Mouse (Mus musculus) liver, embryonic 14.5 days (tissue): ENCODE data around the gene Mecom. TPM values are rescaled to one million over a fixed set of nuclear protein-coding genes. Genes with fewer than 3 reads are reported as not detected.

ENCODE experiments used
- ATAC-seq: fragments of 200-750 bp; cut with Nextera tagmentation; 2 replicates; pipeline ENCODE4 v1.8.0; 2017; ENCODE audit warnings: moderate number of reproducible peaks, mild to moderate bottlenecking, moderate library complexity; ENCODE audit not compliant: insufficient read depth
- DNase-seq, 3 experiments: peaks; one replicate each; pipeline ENCODE4 v3.0.0-alpha.2; 2012 to 2013; ENCODE audit warnings: low read depth in 3 of 3, low spot score in 3 of 3
- H3K27ac ChIP-seq: fragments of 300-500 bp; sonication (generic); 2 replicates; pipeline ENCODE4 v1.5.1; 2014; ENCODE audit warnings: moderate library complexity, mild to moderate bottlenecking, control low read depth, inconsistent platforms
- H3K27me3 ChIP-seq: fragments of 300-500 bp; sonication (generic); 2 replicates; pipeline ENCODE4 v1.6.1; 2014; ENCODE audit warnings: mild to moderate bottlenecking, low read length, moderate library complexity; ENCODE audit not compliant: control insufficient read depth, insufficient read depth
- H3K36me3 ChIP-seq: fragments of 300-500 bp; sonication (generic); replicated peaks from 2 replicates; pipeline ENCODE4 v1.6.1; 2014; ENCODE audit warnings: low read depth; ENCODE audit not compliant: control insufficient read depth, insufficient read depth
- H3K4me1 ChIP-seq, 2 experiments: fragments of 200-500 bp in 1 of 2; fragments of 300-500 bp in 1 of 2; sonication (generic) in 1 of 2; replicated peaks; 2 replicates each; pipeline ENCODE4 v1.6.1; 2012 to 2014; ENCODE audit warnings: antibody characterized with exemption in 1 of 2, inconsistent platforms in 1 of 2, low read length in 1 of 2; ENCODE audit not compliant: control insufficient read depth in 2 of 2, insufficient read depth in 2 of 2
- H3K4me2 ChIP-seq: fragments of 300-500 bp; sonication (generic); 2 replicates; pipeline ENCODE4 v1.6.1; 2014; ENCODE audit warnings: low read depth, mild to moderate bottlenecking, control low read depth, moderate library complexity
- H3K4me3 ChIP-seq, 2 experiments: fragments of 200-500 bp in 1 of 2; fragments of 300-500 bp in 1 of 2; sonication (generic) in 1 of 2; 2 replicates each; pipeline ENCODE4 v1.5.1; 2012 to 2014; ENCODE audit warnings: low read depth in 2 of 2, low read length in 2 of 2, mild to moderate bottlenecking in 2 of 2, control low read depth in 1 of 2, inconsistent platforms in 1 of 2, moderate library complexity in 1 of 2; ENCODE audit not compliant: insufficient read depth in 1 of 2
- H3K9ac ChIP-seq: fragments of 300-500 bp; sonication (generic); replicated peaks from 2 replicates; pipeline ENCODE4 v1.6.1; 2014; ENCODE audit warnings: mild to moderate bottlenecking, control low read depth, moderate library complexity
- H3K9me3 ChIP-seq: fragments of 300-500 bp; sonication (generic); 2 replicates; pipeline ENCODE4 v1.6.1; 2016; ENCODE audit warnings: low read length, mixed read lengths; ENCODE audit not compliant: control insufficient read depth
- CTCF ChIP-seq: IDR thresholded peaks from 2 replicates; pipeline ENCODE4 v1.5.1; 2016; ENCODE audit warnings: antibody characterized with exemption, low read depth, control low read depth
- EP300 ChIP-seq: IDR thresholded peaks from 2 replicates; pipeline ENCODE4 v1.6.1; 2016; ENCODE audit warnings: antibody characterized with exemption, low read depth
- WGBS: fragments of 180-500 bp; shearing (Covaris S2); extraction: QIAGEN DNeasy Blood & Tissue Kit; methylation state at CpG from one replicate; pipeline ENCODE4 v1.1.7; 2014; ENCODE audit not compliant: insufficient replicate concordance; 5-methylcytosine and 5-hydroxymethylcytosine counted together
- polyA plus RNA-seq, 2 experiments: library from polyadenylated mRNA; depleted of rRNA in 1 of 2; stranded (reverse) in 1 of 2; unstranded in 1 of 2; fragments of >200 nt; fragmentation: Nextera tagmentation in 1 of 2; extraction: Ambion mirVana in 1 of 2; gene quantifications; 2 replicates each; pipeline versions ENCODE4 v1.2.1 to v1.2.3; 2012 to 2014

Gene Mecom
- polyA plus RNA-seq, 2 experiments, result 0.67 to 0.75 TPM

GRCm38 (mm10) chr3:30414173-30414572, 133.6 kb downstream of the Mecom start:
- no peak overlapping the region for H3K27ac ChIP-seq
- ATAC-seq (no peak), DNase-seq (no peak)
- no peaks in the 10 kb centered on the region for H3K9me3 ChIP-seq
- H3K9ac ChIP-seq, result no peak overlapping the region
- H3K27me3 ChIP-seq, result no peaks in the 10 kb centered on the region
- no peak overlapping the region for H3K4me3 ChIP-seq
- 58% methylated on average over 6 of the region's 6 CpGs for WGBS
- H3K4me2 ChIP-seq, result no peak overlapping the region
- H3K36me3 ChIP-seq, result no peaks in the 10 kb centered on the region
- H3K4me1 ChIP-seq, result no peaks in the 10 kb centered on the region
- TF ChIP-seq EP300 (no peak), CTCF (no peak)

GRCm38 (mm10) chr3:30410778-30411177, 137.0 kb downstream of the Mecom start:
- ATAC-seq, result no peak
- no peak for DNase-seq
- no peaks in the 10 kb centered on the region for H3K4me1 ChIP-seq
- TF ChIP-seq CTCF, result no peak
- TF ChIP-seq EP300, result no peak
- H3K36me3 ChIP-seq, result no peaks in the 10 kb centered on the region
- 47% methylated on average over 4 of the region's 4 CpGs for WGBS
- H3K9ac ChIP-seq, result no peak overlapping the region
- H3K9me3 ChIP-seq, result no peaks in the 10 kb centered on the region
- no peak overlapping the region for H3K4me2 ChIP-seq
- no peak overlapping the region for H3K27ac ChIP-seq
- H3K27me3 ChIP-seq, result no peaks in the 10 kb centered on the region
- no peak overlapping the region for H3K4me3 ChIP-seq

- Histone ChIP-seq H3K4me3 (no peak overlapping the region), H3K27me3 (no peaks in the 10 kb centered on the region), H3K27ac (no peak overlapping the region), H3K9me3 (no peaks in the 10 kb centered on the region), H3K4me1 (no peaks in the 10 kb centered on the region), H3K36me3 (no peaks in the 10 kb centered on the region), H3K9ac (no peak overlapping the region), H3K4me2 (no peak overlapping the region)
- ATAC-seq (no peak), DNase-seq (no peak)
- 62% methylated on average over 4 of the region's 4 CpGs for WGBS
- no peak for TF ChIP-seq CTCF
- no peak for TF ChIP-seq EP300
These were observed 143.0 kb downstream of the Mecom start for GRCm38 (mm10) chr3:30404821-30405220.

- H3K36me3 ChIP-seq, result no peaks in the 10 kb centered on the region
- no peak overlapping the region for H3K9ac ChIP-seq
- no peak overlapping the region for H3K4me2 ChIP-seq
- no peak for ATAC-seq
- no peak for TF ChIP-seq CTCF
- TF ChIP-seq EP300, result no peak
- no peaks in the 10 kb centered on the region for H3K27me3 ChIP-seq
- WGBS, result 54% methylated on average over 7 of the region's 7 CpGs
- no peak overlapping the region for H3K27ac ChIP-seq
- no peaks in the 10 kb centered on the region for H3K9me3 ChIP-seq
- no peak overlapping the region for H3K4me3 ChIP-seq
- no peak for DNase-seq
- no peaks in the 10 kb centered on the region for H3K4me1 ChIP-seq
These were observed 148.9 kb downstream of the Mecom start for GRCm38 (mm10) chr3:30398911-30399310.

GRCm38 (mm10) chr3:30394911-30395310, 152.9 kb downstream of the Mecom start:
- Histone ChIP-seq H3K36me3 (no peaks in the 10 kb centered on the region), H3K27me3 (no peaks in the 10 kb centered on the region), H3K9me3 (no peaks in the 10 kb centered on the region), H3K9ac (no peak overlapping the region), H3K4me3 (no peak overlapping the region), H3K4me1 (no peaks in the 10 kb centered on the region), H3K27ac (no peak overlapping the region), H3K4me2 (no peak overlapping the region)
- DNase-seq (no peak), ATAC-seq (no peak)
- TF ChIP-seq EP300 (no peak), CTCF (no peak)
- WGBS, result 40% methylated on average over 4 of the region's 4 CpGs

GRCm38 (mm10) chr3:30392662-30393061, 155.1 kb downstream of the Mecom start:
- no peak overlapping the region for H3K4me3 ChIP-seq
- no peaks in the 10 kb centered on the region for H3K9me3 ChIP-seq
- H3K4me1 ChIP-seq, result no peaks in the 10 kb centered on the region
- 60% methylated on average over 4 of the region's 4 CpGs for WGBS
- no peak for DNase-seq
- H3K36me3 ChIP-seq, result no peaks in the 10 kb centered on the region
- H3K27me3 ChIP-seq, result no peaks in the 10 kb centered on the region
- no peak for ATAC-seq
- TF ChIP-seq EP300, result no peak
- no peak for TF ChIP-seq CTCF
- no peak overlapping the region for H3K9ac ChIP-seq
- no peak overlapping the region for H3K27ac ChIP-seq
- H3K4me2 ChIP-seq, result no peak overlapping the region
